Mouse (Mus musculus): ENCODE results near the gene Nek10. TPM values are rescaled to one million over a fixed set of nuclear protein-coding genes. Genes with fewer than 3 reads are reported as not detected.
"Not testable (repeated sequence)": the region's sequence is repeated elsewhere in the genome, so short reads cannot be mapped to it uniquely, and the experiment has no call there.

Nek10 gene
- polyA plus RNA-seq, 2 experiments = 0.04 to 0.08 TPM

DNA sequence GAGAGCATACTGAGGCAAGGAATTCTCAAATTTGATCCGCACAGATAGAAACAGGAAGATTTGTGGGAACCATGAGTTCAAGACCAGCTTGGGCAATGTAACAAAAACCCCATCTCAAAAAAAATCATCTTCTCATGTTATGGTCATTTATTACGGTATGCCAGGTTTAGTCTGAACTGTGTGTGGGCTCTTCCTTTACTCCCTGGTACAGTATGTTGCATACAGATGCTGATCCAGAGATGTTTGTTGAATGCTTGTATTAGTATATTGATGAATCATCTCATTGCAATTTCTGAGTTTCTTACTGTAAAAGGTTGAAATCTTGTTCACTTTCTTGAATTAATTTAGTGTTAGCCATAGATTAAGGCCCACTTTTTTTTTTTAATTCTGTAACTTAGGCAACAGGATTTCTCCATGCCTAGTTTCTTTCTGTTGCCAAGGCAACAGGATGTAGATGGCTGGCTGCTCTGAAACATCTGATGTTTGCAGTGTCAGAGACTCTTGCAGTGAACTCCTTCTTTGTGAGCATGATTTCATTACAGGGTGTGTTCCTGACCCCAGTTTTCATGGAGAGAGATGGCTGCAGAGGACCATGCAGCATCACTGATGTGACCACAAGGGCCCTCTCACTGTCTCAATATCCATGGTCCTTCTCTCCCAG is 156.7 kb downstream of the Nek10 start:
- Histone ChIP-seq H3K4me3 (replicated peaks; ENCODE audit: low read length) (no peak overlapping the region), H3K27ac (replicated peaks; ENCODE audit: low read depth, low read length) (no peak overlapping the region), H3K9me3 (ENCODE audit: control insufficient read depth, low read length) (no peaks in the 10 kb centered on the region), H3K27me3 (ENCODE audit: control insufficient read depth, insufficient read depth, low read length) (no peaks in the 10 kb centered on the region), H3K9ac (ENCODE audit: low read depth, low read length, severe bottlenecking) (no peak overlapping the region), H3K4me2 (replicated peaks; ENCODE audit: low read depth, low read length, severe bottlenecking) (no peak overlapping the region), H3K36me3 (ENCODE audit: control insufficient read depth, insufficient read depth, low read length) (no peaks in the 10 kb centered on the region), H3K4me1 (ENCODE audit: control insufficient read depth, insufficient read depth, low read length) (no peaks in the 10 kb centered on the region)
- 80% methylated on average over 2 of the region's 2 CpGs for WGBS
- DNase-seq (ENCODE audit: low spot score) = no peak
- no peak for ATAC-seq (ENCODE audit: low FRiP score, low read depth)
- no peak for TF ChIP-seq POLR2A (IDR thresholded peaks at IDR 0.05; ENCODE audit: borderline replicate concordance, extremely low read depth, insufficient read depth, insufficient read length)

DNA sequence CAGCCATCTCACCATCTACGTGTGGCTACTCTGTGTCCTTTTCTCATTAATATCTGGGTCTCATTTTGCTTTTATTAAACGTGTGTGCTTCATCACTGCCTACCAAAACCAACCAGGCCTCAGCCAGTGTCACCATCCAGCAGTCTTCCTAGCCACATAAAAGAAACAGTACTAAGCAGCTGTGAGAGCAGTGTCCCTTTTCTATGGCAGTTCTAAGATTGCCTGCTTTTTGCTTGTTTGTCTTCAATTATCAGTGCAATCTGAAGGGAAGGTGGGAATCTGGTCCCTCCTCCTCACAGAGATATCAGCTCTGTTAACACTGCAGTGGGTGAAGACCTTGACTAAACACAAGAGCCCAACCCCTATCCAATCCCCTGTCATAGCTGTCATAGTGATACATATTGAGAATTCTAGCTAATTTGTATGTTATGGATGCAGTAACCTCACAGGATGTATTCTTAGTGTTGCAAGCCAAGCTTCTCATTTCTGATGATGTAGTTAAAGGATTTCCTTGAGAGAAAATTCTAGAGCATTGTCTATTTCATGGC is 157.3 kb downstream of the Nek10 start:
- DNase-seq (ENCODE audit: low spot score) (no peak), ATAC-seq (ENCODE audit: low FRiP score, low read depth) (no peak)
- TF ChIP-seq POLR2A (IDR thresholded peaks at IDR 0.05; ENCODE audit: borderline replicate concordance, extremely low read depth, insufficient read depth, insufficient read length) = no peak
- H3K27ac ChIP-seq (replicated peaks; ENCODE audit: low read depth, low read length) = no peak overlapping the region
- no peak overlapping the region for H3K4me2 ChIP-seq (replicated peaks; ENCODE audit: low read depth, low read length, severe bottlenecking)
- no peaks in the 10 kb centered on the region for H3K4me1 ChIP-seq (ENCODE audit: control insufficient read depth, insufficient read depth, low read length)
- no peaks in the 10 kb centered on the region for H3K36me3 ChIP-seq (ENCODE audit: control insufficient read depth, insufficient read depth, low read length)
- H3K9ac ChIP-seq (ENCODE audit: low read depth, low read length, severe bottlenecking) = no peak overlapping the region
- 67% methylated on average over 2 of the region's 2 CpGs for WGBS
- H3K4me3 ChIP-seq (replicated peaks; ENCODE audit: low read length) = no peak overlapping the region
- H3K9me3 ChIP-seq (ENCODE audit: control insufficient read depth, low read length) = no peaks in the 10 kb centered on the region
- no peaks in the 10 kb centered on the region for H3K27me3 ChIP-seq (ENCODE audit: control insufficient read depth, insufficient read depth, low read length)

DNA sequence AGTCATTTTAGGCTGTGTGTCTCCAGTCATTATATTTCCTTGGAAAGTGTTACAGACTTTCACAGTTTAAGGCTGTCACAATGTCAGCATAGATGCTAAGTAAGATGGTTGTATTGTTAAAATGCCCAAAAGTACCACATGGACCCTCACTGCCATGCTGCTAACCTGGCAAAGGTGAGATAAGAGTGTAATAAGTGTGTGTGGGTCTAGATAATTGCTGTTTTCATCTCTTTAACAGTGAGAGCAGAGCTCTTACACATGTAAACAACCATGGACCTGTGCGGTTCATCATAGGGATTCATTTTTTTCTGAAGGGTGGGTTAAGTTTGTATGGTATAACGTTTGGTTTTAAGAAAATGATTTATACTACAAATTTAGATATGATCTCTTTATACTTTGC is 167.4 kb downstream of the Nek10 start:
- Histone ChIP-seq H3K4me2 (replicated peaks; ENCODE audit: low read depth, low read length, severe bottlenecking) (no peak overlapping the region), H3K9ac (ENCODE audit: low read depth, low read length, severe bottlenecking) (no peak overlapping the region), H3K27ac (replicated peaks; ENCODE audit: low read depth, low read length) (no peak overlapping the region), H3K27me3 (ENCODE audit: control insufficient read depth, insufficient read depth, low read length) (no peaks in the 10 kb centered on the region), H3K9me3 (ENCODE audit: control insufficient read depth, low read length) (no peaks in the 10 kb centered on the region), H3K4me3 (replicated peaks; ENCODE audit: low read length) (no peak overlapping the region), H3K4me1 (ENCODE audit: control insufficient read depth, insufficient read depth, low read length) (no peaks in the 10 kb centered on the region), H3K36me3 (ENCODE audit: control insufficient read depth, insufficient read depth, low read length) (no peaks in the 10 kb centered on the region)
- no peak for TF ChIP-seq POLR2A (IDR thresholded peaks at IDR 0.05; ENCODE audit: borderline replicate concordance, extremely low read depth, insufficient read depth, insufficient read length)
- 72% methylated on average over 2 of the region's 2 CpGs for WGBS
- ATAC-seq (ENCODE audit: low FRiP score, low read depth) (no peak), DNase-seq (ENCODE audit: low spot score) (no peak)

DNA sequence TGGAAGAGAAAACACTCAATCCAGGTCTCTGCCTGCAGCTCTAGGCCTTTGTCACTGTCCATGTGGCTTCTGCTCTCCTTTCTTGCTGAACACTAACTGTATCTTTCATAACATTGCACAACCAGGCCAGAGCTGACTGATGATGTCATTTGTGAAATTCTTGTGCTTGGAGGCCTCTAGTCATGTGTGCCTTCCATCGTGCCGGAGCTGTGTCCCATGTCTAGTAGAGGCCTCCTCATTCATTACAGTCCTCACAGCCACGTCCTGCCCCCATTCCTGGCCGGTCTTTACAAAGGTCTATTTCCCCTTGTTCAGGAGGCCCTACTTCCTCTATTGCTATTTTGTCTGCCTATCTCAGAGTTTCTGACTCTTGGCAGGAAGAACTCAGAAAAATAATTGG is 167.8 kb downstream of the Nek10 start:
- WGBS = 64% methylated on average over 4 of the region's 4 CpGs

DNA sequence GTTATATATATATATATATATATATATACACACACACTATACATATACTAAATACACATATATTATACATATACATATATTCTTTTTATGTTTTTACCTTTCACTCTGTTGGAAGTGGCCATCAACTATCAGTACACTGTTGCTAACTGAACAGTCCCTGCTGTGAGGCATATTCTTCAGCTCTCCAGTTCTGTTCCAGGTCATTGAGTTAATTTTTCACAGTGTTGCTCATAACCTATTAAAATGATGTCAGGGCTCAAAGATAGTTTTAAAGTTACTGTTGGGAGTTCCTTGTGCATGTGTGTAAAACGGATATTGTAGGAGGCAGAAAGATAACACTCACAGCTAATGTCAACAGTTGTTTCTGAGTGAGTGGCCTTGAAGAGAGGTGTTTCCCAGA is 170.9 kb downstream of the Nek10 start:
- DNase-seq (ENCODE audit: low spot score) (no peak), ATAC-seq (ENCODE audit: low FRiP score, low read depth) (no peak)
- no peaks in the 10 kb centered on the region for H3K27me3 ChIP-seq (ENCODE audit: control insufficient read depth, insufficient read depth, low read length)
- no peak overlapping the region for H3K27ac ChIP-seq (replicated peaks; ENCODE audit: low read depth, low read length)
- H3K4me3 ChIP-seq (replicated peaks; ENCODE audit: low read length) = no peak overlapping the region
- TF ChIP-seq POLR2A (IDR thresholded peaks at IDR 0.05; ENCODE audit: borderline replicate concordance, extremely low read depth, insufficient read depth, insufficient read length) = no peak
- no peaks in the 10 kb centered on the region for H3K9me3 ChIP-seq (ENCODE audit: control insufficient read depth, low read length)
- H3K9ac ChIP-seq (ENCODE audit: low read depth, low read length, severe bottlenecking) = no peak overlapping the region
- 58% methylated on average over 1 of the region's 1 CpGs for WGBS
- no peaks in the 10 kb centered on the region for H3K4me1 ChIP-seq (ENCODE audit: control insufficient read depth, insufficient read depth, low read length)
- H3K36me3 ChIP-seq (ENCODE audit: control insufficient read depth, insufficient read depth, low read length) = no peaks in the 10 kb centered on the region
- H3K4me2 ChIP-seq (replicated peaks; ENCODE audit: low read depth, low read length, severe bottlenecking) = no peak overlapping the region

More for the DNA sequence above, 167.8 kb downstream of the Nek10 start:
- no peaks in the 10 kb centered on the region for H3K36me3 ChIP-seq (ENCODE audit: control insufficient read depth, insufficient read depth, low read length)
- ATAC-seq (ENCODE audit: low FRiP score, low read depth) (no peak), DNase-seq (ENCODE audit: low spot score) (no peak)
- H3K4me3 ChIP-seq (replicated peaks; ENCODE audit: low read length) = no peak overlapping the region
- no peaks in the 10 kb centered on the region for H3K4me1 ChIP-seq (ENCODE audit: control insufficient read depth, insufficient read depth, low read length)
- H3K9me3 ChIP-seq (ENCODE audit: control insufficient read depth, low read length) = no peaks in the 10 kb centered on the region
- TF ChIP-seq POLR2A (IDR thresholded peaks at IDR 0.05; ENCODE audit: borderline replicate concordance, extremely low read depth, insufficient read depth, insufficient read length) = no peak
- no peak overlapping the region for H3K27ac ChIP-seq (replicated peaks; ENCODE audit: low read depth, low read length)
- H3K27me3 ChIP-seq (ENCODE audit: control insufficient read depth, insufficient read depth, low read length) = no peaks in the 10 kb centered on the region
- H3K9ac ChIP-seq (ENCODE audit: low read depth, low read length, severe bottlenecking) = no peak overlapping the region
- no peak overlapping the region for H3K4me2 ChIP-seq (replicated peaks; ENCODE audit: low read depth, low read length, severe bottlenecking)

DNA sequence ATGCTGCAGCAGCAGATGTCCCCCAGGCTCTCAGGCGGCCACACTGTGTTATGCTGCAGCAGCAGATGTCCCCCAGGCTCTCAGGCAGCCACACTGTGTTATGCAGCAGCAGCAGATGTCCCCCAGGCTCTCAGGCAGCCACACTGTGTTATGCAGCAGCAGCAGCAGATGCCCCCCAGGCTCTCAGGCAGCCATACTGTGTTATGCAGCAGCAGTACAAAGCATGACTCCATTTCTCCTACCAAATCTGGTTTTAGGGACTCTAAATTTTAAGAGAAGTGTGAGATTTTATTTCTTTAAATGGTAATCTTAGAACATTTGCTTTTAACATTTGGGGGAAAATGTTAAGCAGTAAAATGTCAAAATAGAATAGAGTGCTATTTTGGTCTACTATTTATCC is 180.9 kb downstream of the Nek10 start:
- H3K4me3 ChIP-seq (replicated peaks; ENCODE audit: low read length); H3K9me3 ChIP-seq (ENCODE audit: control insufficient read depth, low read length); H3K27me3 ChIP-seq (ENCODE audit: control insufficient read depth, insufficient read depth, low read length); H3K9ac ChIP-seq (ENCODE audit: low read depth, low read length, severe bottlenecking); H3K27ac ChIP-seq (replicated peaks; ENCODE audit: low read depth, low read length); H3K4me2 ChIP-seq (replicated peaks; ENCODE audit: low read depth, low read length, severe bottlenecking); DNase-seq (ENCODE audit: low spot score); ATAC-seq (ENCODE audit: low FRiP score, low read depth); H3K4me1 ChIP-seq (ENCODE audit: control insufficient read depth, insufficient read depth, low read length); H3K36me3 ChIP-seq (ENCODE audit: control insufficient read depth, insufficient read depth, low read length): not testable (repeated sequence)
- WGBS = 11% methylated on average over 1 of the region's 1 CpGs
